ENCODE assay signal across 8 mouse cellular contexts in the genomic region with DNA sequence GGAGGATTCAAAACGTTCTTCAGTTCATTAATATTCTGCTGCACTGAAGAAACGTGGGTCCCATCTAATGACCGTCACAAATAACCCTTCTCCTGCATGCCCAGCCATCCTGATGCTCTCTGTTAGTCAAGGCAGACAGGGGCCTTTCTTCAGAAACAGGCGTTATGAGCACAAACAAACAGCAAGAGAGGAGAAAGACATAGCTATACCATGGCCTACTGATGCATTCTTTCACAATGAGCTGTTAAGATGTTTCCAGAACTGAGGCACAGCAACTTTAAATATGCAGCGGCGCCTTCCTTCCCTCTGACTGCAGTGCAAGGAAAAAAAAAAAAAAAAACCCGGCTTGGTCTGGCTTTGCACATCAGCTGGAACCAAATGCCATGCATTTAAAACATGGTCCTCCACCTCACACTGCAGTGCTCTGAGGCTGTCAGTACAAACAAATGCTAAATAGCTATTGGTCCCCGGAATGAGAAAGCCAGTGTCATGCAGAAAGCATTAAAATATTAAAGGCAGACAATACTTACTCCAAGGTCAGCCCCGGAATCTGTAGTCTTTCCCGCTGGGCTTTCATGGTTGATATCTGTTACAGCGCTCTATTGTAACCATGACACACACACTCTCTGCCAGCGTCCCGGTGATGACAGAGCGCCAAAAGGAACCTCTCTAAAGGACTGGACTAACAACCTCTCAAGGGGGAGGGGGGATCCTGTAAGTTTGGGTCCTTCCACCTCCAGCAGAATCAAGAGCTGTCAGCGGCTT.
DNase-seq lines count a peak whose midpoint lies in the region; ATAC-seq and TF ChIP-seq lines count a peak whose summit lies in the region.

No protein-coding gene starts in this region.

- H3K27ac ChIP-seq in cortical plate, adult 2 months (ENCODE audit: insufficient read depth, low read length): peak overlapping the region; percentile 47
- H3K27ac ChIP-seq in neural tube, embryonic 14.5 days (ENCODE audit: low read depth, low read length): peak overlapping the region; percentile 60

- intact Hi-C loops in heart, postnatal 10 days (cut with DNase I): loop anchor here (5.0 kb wide), 1 partner anchor 50 kb away; no protein-coding TSS in a partner anchor
- intact Hi-C loops in left cerebral cortex, postnatal 4 days (cut with DNase I): no loop called here

- H3K9me3 ChIP-seq in neural tube, embryonic 14.5 days (ENCODE audit: control insufficient read depth, low read length): no peaks in the 10 kb centered on the region

- peak overlapping the region; percentile 55 for H3K4me2 ChIP-seq in neural tube, embryonic 14.5 days (ENCODE audit: low read depth, low read length)

- peak overlapping the region; percentile 33 for H3K9ac ChIP-seq in neural tube, embryonic 14.5 days (replicated peaks; ENCODE audit: low read depth, low read length)

- H3K27me3 ChIP-seq in neural tube, embryonic 14.5 days (ENCODE audit: control insufficient read depth, insufficient read depth, low read length): no peaks in the 10 kb centered on the region

- DNase-seq in kidney, adult 18-20 months: peak; percentile 6
- no peak for DNase-seq in kidney, adult 11 months
- DNase-seq in heart, postnatal 10 days: peak; percentile 53 to 57
- DNase-seq in left cerebral cortex, postnatal 4 days: peak; percentile 18
- no peak for DNase-seq in T-cell, adult 2 months (ENCODE audit: low spot score)
- no peak for DNase-seq in gastrocnemius, postnatal 10 days

- H3K36me3 ChIP-seq in neural tube, embryonic 14.5 days (ENCODE audit: control insufficient read depth, insufficient read depth, low read length): no peaks in the 10 kb centered on the region

- peak; percentile 80 for ATAC-seq in neural tube, embryonic 14.5 days (ENCODE audit: low read depth)

- peaks cover 2% of the 10 kb centered on the region; the same call in 1 of the 2 replicates for H3K4me1 ChIP-seq in cortical plate, adult 2 months (ENCODE audit: control insufficient read depth, insufficient read depth, low read length)
- 0 out of 2 replicates have a peak, but pooled peaks cover 3% of the 10 kb centered on the region for H3K4me1 ChIP-seq in neural tube, embryonic 14.5 days (ENCODE audit: control insufficient read depth, insufficient read depth, low read length)

- TF ChIP-seq POLR2A in cortical plate, adult 2 months (IDR thresholded peaks at IDR 0.05; ENCODE audit: extremely low read depth, insufficient read depth, low read length): no peak

- peak overlapping the region; percentile 59 for H3K4me3 ChIP-seq in cortical plate, adult 2 months (ENCODE audit: insufficient read depth, low read length)
- H3K4me3 ChIP-seq in neural tube, embryonic 14.5 days (ENCODE audit: low read depth, low read length): peak overlapping the region; percentile 30

- 2% methylated on average over 15 of the region's 15 CpGs for WGBS in neural tube, embryonic 14.5 days

- no peak for TF ChIP-seq CTCF in cortical plate, adult 2 months (IDR thresholded peaks at IDR 0.05; ENCODE audit: extremely low read depth, insufficient read depth, low read length)

Comparison
In these comparisons a context has a peak if more than half of its experiments do, and no peak if none do; other contexts are left out.
1. DNase-seq: peak in kidney, adult 18-20 months (single experiment), heart, postnatal 10 days (2 of 2) and left cerebral cortex, postnatal 4 days (single experiment); none in kidney, adult 11 months (single experiment), T-cell, adult 2 months (single experiment) and gastrocnemius, postnatal 10 days (single experiment).